Mouse (Mus musculus) erythroblast, embryonic 14.5 days (primary cell): ENCODE data around the gene Parp16.

Source experiments
- GATA1 ChIP-seq: IDR thresholded peaks from 2 replicates; pipeline ENCODE4 v1.6.1; 2012; ENCODE audit warnings: low read length, inconsistent platforms, mixed read lengths
- TAL1 ChIP-seq: IDR thresholded peaks from 3 replicates; pipeline ENCODE4 v1.6.1; 2012; ENCODE audit warnings: low read length, inconsistent platforms, mixed read lengths

DNA sequence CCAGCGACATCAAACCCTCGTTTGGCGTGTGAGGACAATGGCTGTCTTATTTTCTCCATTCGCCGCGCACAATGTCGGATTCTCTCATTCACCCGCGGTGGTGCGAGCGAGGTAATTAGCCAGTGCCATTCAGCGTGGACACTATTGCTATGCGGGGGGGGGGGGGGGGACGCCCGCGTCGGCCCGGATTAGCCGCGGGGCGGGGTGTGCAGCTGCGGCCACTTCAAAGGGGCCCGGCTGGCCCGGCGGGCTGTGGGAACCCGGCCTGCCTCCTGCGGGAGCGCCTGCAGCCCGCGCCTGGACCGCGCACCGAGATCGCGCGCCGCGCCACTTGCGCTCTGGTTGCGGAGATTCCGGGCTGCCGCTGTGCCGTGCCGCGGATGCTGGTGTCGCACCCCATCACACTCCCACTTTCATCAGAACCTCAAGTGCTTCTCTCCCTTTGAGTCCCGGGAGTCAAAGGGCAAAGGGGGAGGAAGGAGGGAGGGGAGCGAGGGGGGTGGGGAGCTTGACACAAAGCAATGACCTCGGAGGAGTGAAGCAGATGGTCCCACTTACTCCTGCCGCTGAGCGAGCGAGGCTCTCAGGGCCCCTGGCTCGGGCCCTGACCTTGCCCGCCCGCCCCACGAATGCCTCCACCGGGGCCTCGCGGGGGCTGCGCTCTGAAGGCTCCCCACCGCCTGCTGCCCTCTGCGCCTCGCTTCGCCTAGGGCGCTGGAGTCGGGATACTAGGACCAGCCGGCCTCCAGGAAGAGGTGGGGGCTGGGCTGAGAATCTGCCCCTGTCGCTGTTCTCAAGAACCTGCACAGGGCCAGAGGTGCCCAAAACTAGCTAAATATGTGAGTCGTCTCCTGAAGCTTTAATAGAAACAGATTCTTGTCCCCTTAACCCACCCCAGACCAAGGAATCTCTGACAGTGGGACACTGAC, 32.2 kb upstream of the Parp16 start:
- TF ChIP-seq GATA1, result no peak
- no peak for TF ChIP-seq TAL1
